Mouse (Mus musculus): ENCODE results near the gene Gtf3c3.

Gene Gtf3c3

GRCm38 (mm10) chr1:54438340-54439079, at the start of gene Gtf3c3:
Gene Gtf3c3 (minus strand): TSS chr1:54438971.
- DNase-seq (ENCODE audit: low spot score in 2 of 2) = peak; percentile 79 to 85

GRCm38 (mm10) chr1:54484744-54485420, 46.1 kb upstream of the Gtf3c3 start:
- DNase-seq (ENCODE audit: low spot score in 2 of 2) = no peak

GRCm38 (mm10) chr1:54480491-54480890, 41.7 kb upstream of the Gtf3c3 start:
- DNase-seq (ENCODE audit: low spot score in 2 of 2) = no peak

GRCm38 (mm10) chr1:54468662-54469061, 29.9 kb upstream of the Gtf3c3 start:
- DNase-seq (ENCODE audit: low spot score in 2 of 2) = peak; percentile 17 to 50

GRCm38 (mm10) chr1:54467366-54467765, 28.6 kb upstream of the Gtf3c3 start:
- DNase-seq (ENCODE audit: low spot score in 2 of 2) = peak; percentile 28 to 37

- no peak for DNase-seq (ENCODE audit: low spot score in 2 of 2)
Measured at GRCm38 (mm10) chr1:54452116-54452515, 13.3 kb upstream of the Gtf3c3 start.

- no peak for DNase-seq (ENCODE audit: low spot score in 2 of 2)
Measured at GRCm38 (mm10) chr1:54448833-54449232, 10.1 kb upstream of the Gtf3c3 start.

- DNase-seq (ENCODE audit: low spot score in 2 of 2) = no peak
Measured at GRCm38 (mm10) chr1:54443641-54444040, 4.9 kb upstream of the Gtf3c3 start.

- no peak for DNase-seq (ENCODE audit: low spot score in 2 of 2)
Measured at GRCm38 (mm10) chr1:54439080-54439476, 307 bp upstream of the Gtf3c3 start.

- no peak for DNase-seq (ENCODE audit: low spot score in 2 of 2)
Measured at GRCm38 (mm10) chr1:54422195-54422750, 16.5 kb downstream of the Gtf3c3 start.

GRCm38 (mm10) chr1:54421670-54422069, 17.1 kb downstream of the Gtf3c3 start:
- DNase-seq (ENCODE audit: low spot score in 2 of 2) = no peak

GRCm38 (mm10) chr1:54402736-54403135, 36.0 kb downstream of the Gtf3c3 start:
- no peak for DNase-seq (ENCODE audit: low spot score in 2 of 2)

- no peak for DNase-seq (ENCODE audit: low spot score in 2 of 2)
Measured at GRCm38 (mm10) chr1:54384221-54384620, 54.5 kb downstream of the Gtf3c3 start.

GRCm38 (mm10) chr1:54380978-54381914, 57.5 kb downstream of the Gtf3c3 start:
- DNase-seq (ENCODE audit: low spot score in 2 of 2) = peak; percentile 28 to 62

GRCm38 (mm10) chr1:54377506-54378051, 61.2 kb downstream of the Gtf3c3 start:
- DNase-seq (ENCODE audit: low spot score in 2 of 2) = no peak

- no peak for DNase-seq (ENCODE audit: low spot score in 2 of 2)
Measured at GRCm38 (mm10) chr1:54356566-54356965, 82.2 kb downstream of the Gtf3c3 start.

GRCm38 (mm10) chr1:54355485-54355884, 83.3 kb downstream of the Gtf3c3 start:
- DNase-seq (ENCODE audit: low spot score in 2 of 2) = no peak

- no peak for DNase-seq (ENCODE audit: low spot score in 2 of 2)
Measured at GRCm38 (mm10) chr1:54354786-54355185, 84.0 kb downstream of the Gtf3c3 start.
